Mouse (Mus musculus) kidney, postnatal 14 days (tissue): ENCODE results near the gene Scgb1b7.
"Not testable (repeated sequence)": the region's sequence is repeated elsewhere in the genome, so short reads cannot be mapped to it uniquely, and the experiment has no call there.

Source experiments
- DNase-seq: peaks from one replicate; pipeline ENCODE4 v3.0.0; 2022; ENCODE audit warnings: mixed read lengths

Gene Scgb1b7

GRCm38 (mm10) chr7:31712365-31712764 is at the start of gene Scgb1b7:
TSS of gene Scgb1b7 (plus strand) at chr7:31712665.
- DNase-seq: not testable (repeated sequence)

GRCm38 (mm10) chr7:31705657-31706056 is 6.8 kb upstream of the Scgb1b7 start, which contains the start of gene Scgb2b7:
TSS of gene Scgb2b7 (minus strand) at chr7:31705757.
- DNase-seq: not testable (repeated sequence)
